Mouse (Mus musculus): ENCODE results near the gene Atp2b4.

DNA sequence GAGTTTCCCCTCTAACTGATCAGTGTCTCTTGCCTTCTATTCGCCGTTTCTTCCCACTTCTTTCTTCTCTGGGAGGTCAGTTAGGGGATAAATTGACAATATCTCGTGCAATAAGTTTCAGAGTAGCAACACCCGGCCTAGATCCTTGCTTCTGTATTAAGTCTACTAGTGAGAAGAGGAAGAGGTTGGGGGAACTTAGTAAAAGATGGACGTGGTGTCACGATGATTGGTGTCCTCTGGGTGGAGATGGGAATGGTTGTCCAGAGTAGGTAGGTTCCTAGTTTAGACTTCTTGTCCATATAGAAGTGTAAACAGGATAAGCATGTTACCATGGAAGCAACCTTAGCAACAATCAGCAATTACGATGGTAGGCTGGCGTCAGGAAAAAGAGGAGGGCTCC, 47.5 kb downstream of the Atp2b4 start:
- TF ChIP-seq POLR2AphosphoS5 (IDR thresholded peaks at IDR 0.05; ENCODE audit: insufficient replicate concordance, low read depth, low read length) = no peak
- no peak for TF ChIP-seq TAL1 (conservative IDR thresholded peaks at IDR 0.05; ENCODE audit: low read depth, low read length)

Measured in G1E (cell line).